Mouse (Mus musculus): ENCODE data around the gene Utrn. TPM values are rescaled to one million over a fixed set of nuclear protein-coding genes. Genes with fewer than 3 reads are reported as not detected.

Gene Utrn
- polyA plus RNA-seq, 1 experiment from 2014 or later: 88.4 TPM

DNA sequence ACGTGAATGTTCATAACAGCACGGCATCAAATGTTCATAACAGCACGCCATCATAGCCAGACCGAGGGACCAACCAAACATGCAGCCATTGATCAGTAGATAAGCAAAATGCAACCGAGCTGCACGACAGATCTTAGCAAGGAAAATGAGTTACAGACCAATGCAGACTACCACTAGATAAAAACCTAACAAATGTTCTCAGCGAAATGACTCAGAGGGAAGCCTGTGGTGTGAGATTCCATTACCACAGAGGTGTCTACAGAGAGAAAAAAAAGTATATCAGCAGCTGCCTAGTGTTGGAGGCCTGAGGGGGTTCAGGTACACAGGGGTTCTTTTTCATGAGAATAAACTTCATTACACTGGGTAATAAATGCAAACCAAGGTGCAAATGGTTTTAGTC, 363.6 kb downstream of the Utrn start:
- TF ChIP-seq EP300 (IDR thresholded peaks at IDR 0.05): no peak
- TF ChIP-seq CTCF (IDR thresholded peaks at IDR 0.05): no peak
- DNase-seq (ENCODE audit: low spot score) (no peak), ATAC-seq (no peak)
- H3K4me3 ChIP-seq (ENCODE audit: low read depth, low read length): no peak overlapping the region
- no peaks in the 10 kb centered on the region for H3K36me3 ChIP-seq (ENCODE audit: insufficient read depth, low read length)
- no peaks in the 10 kb centered on the region for H3K27me3 ChIP-seq (replicated peaks; ENCODE audit: insufficient read depth, low read length)
- no peaks in the 10 kb centered on the region for H3K4me1 ChIP-seq (ENCODE audit: insufficient read depth, low read depth, low read length)
- whole genome bisulfite sequencing: 88% methylated on average over 7 of the region's 7 CpGs
- no peaks in the 10 kb centered on the region for H3K9me3 ChIP-seq (ENCODE audit: low read length)
- H3K27ac ChIP-seq (ENCODE audit: low read length): no peak overlapping the region
- H3K4me2 ChIP-seq (replicated peaks; ENCODE audit: low read depth, low read length): no peak overlapping the region
- no peak overlapping the region for H3K9ac ChIP-seq (replicated peaks; ENCODE audit: low read depth)

DNA sequence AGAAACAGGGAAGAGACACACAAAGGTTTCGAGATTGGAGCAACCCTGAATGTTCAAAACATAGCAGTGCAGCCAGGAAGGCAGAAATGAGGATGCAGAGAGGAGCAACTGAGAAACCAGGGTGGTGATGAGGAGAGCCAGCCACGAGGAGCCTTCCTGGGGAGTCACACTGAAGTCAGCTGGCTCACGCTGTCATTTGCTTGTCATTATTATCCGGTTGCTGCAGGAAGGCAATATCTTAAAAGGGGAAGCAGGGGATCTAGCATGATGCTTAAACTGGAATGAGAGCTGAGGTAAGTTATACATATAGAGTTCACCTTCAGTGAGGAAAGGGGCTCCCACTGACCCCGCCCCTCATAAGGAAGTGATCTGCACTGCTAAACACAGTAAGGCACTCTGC, 368.7 kb downstream of the Utrn start:
- H3K36me3 ChIP-seq (ENCODE audit: insufficient read depth, low read length): no peaks in the 10 kb centered on the region; the same call in 1 of the 2 replicates
- no peak overlapping the region for H3K27ac ChIP-seq (ENCODE audit: low read length)
- no peak overlapping the region for H3K4me2 ChIP-seq (replicated peaks; ENCODE audit: low read depth, low read length)
- DNase-seq (ENCODE audit: low spot score): no peak
- whole genome bisulfite sequencing: 92% methylated on average over 5 of the region's 5 CpGs
- no peaks in the 10 kb centered on the region for H3K4me1 ChIP-seq (ENCODE audit: insufficient read depth, low read depth, low read length)
- no peaks in the 10 kb centered on the region for H3K9me3 ChIP-seq (ENCODE audit: low read length)
- no peak for TF ChIP-seq CTCF (IDR thresholded peaks at IDR 0.05)
- TF ChIP-seq EP300 (IDR thresholded peaks at IDR 0.05): no peak
- ATAC-seq: no peak
- H3K9ac ChIP-seq (replicated peaks; ENCODE audit: low read depth): no peak overlapping the region
- H3K27me3 ChIP-seq (replicated peaks; ENCODE audit: insufficient read depth, low read length): no peaks in the 10 kb centered on the region
- H3K4me3 ChIP-seq (ENCODE audit: low read depth, low read length): no peak overlapping the region

DNA sequence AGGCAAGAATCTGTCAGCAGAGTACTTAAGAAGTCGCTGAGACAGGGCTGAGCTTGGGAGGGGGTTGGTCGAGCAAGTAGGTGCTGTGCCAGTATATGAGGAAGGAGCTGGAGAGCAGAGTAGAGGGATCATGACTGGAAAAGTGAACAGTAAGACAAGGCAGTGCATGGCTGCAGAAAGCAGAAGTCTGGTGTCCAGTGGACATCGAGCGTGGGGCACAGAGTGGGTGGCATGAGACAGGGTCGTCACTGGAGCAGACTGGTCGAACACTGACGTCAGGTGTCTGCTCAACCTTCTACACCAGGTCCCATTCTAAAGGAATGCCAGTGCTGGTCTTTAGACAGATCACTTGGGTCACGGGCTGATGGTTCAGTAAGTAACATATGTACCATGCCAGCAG, 371.6 kb downstream of the Utrn start:
- WGBS: 75% methylated on average over 8 of the region's 8 CpGs

DNA sequence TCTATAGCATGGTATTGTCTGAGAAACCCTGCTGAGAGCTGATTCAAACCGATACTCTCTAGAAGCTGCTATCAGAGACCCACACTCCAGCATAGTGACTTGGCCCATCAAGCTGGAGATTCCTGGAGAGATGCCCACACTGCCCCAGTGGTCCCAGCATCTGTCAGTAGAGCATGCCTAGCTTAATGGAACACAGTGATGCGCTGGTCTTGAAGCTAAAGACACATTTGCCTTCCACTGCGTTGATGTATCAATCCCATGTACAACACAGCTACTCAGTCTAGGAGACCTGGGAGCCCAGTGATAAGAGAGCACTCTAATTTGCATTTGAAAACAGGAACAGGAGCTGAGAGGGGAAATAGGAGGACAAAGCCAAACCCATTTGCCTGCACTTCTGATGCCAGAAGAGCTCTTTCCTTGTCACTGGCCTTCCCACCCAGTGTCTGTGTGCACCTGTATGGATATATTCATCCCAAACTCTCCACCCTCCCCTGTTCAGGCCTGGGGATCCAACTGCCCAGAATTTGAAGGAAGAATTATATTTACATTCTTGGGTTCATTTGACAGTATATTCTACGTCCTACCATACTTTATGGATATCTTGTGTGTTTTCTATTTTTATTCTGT, 379.5 kb downstream of the Utrn start:
- no peak overlapping the region for H3K4me2 ChIP-seq (replicated peaks; ENCODE audit: low read depth, low read length)
- no peaks in the 10 kb centered on the region for H3K4me1 ChIP-seq (ENCODE audit: insufficient read depth, low read depth, low read length)
- H3K9me3 ChIP-seq (ENCODE audit: low read length): no peaks in the 10 kb centered on the region
- no peaks in the 10 kb centered on the region for H3K27me3 ChIP-seq (replicated peaks; ENCODE audit: insufficient read depth, low read length)
- H3K27ac ChIP-seq (ENCODE audit: low read length): no peak overlapping the region
- H3K9ac ChIP-seq (replicated peaks; ENCODE audit: low read depth): no peak overlapping the region
- no peak for TF ChIP-seq EP300 (IDR thresholded peaks at IDR 0.05)
- TF ChIP-seq CTCF (IDR thresholded peaks at IDR 0.05): no peak
- DNase-seq (ENCODE audit: low spot score) (no peak), ATAC-seq (no peak)
- H3K4me3 ChIP-seq (ENCODE audit: low read depth, low read length): no peak overlapping the region
- no peaks in the 10 kb centered on the region for H3K36me3 ChIP-seq (ENCODE audit: insufficient read depth, low read length)
- WGBS: 73% methylated on average over 4 of the region's 4 CpGs

More for the DNA sequence above, 371.6 kb downstream of the Utrn start:
- DNase-seq (ENCODE audit: low spot score) (no peak), ATAC-seq (no peak)
- no peak overlapping the region for H3K9ac ChIP-seq (replicated peaks; ENCODE audit: low read depth)
- H3K4me1 ChIP-seq (ENCODE audit: insufficient read depth, low read depth, low read length): no peaks in the 10 kb centered on the region
- no peaks in the 10 kb centered on the region; the same call in 1 of the 2 replicates for H3K36me3 ChIP-seq (ENCODE audit: insufficient read depth, low read length)
- TF ChIP-seq CTCF (IDR thresholded peaks at IDR 0.05) (no peak), EP300 (IDR thresholded peaks at IDR 0.05) (no peak)
- no peak overlapping the region for H3K27ac ChIP-seq (ENCODE audit: low read length)
- no peak overlapping the region for H3K4me2 ChIP-seq (replicated peaks; ENCODE audit: low read depth, low read length)
- no peaks in the 10 kb centered on the region for H3K27me3 ChIP-seq (replicated peaks; ENCODE audit: insufficient read depth, low read length)
- no peaks in the 10 kb centered on the region for H3K9me3 ChIP-seq (ENCODE audit: low read length)
- no peak overlapping the region for H3K4me3 ChIP-seq (ENCODE audit: low read depth, low read length)

DNA sequence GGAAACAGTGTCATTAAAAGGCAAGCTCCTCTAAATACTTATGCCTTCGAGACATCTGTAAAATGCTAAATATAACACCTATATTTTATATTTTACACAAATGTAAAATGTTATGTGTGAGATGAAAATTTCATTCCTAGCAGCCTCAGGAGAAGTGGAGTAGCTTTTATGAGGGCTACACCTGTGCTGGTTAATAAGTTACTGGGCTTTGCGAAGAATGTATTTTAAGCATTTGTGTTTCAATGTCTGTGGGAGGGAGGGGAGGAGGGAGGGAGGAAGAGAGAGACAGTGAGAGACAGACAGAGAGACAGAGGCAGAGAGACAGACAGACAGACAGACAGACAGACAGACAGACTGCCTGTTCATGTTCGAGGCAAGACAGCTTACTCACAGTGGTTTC, 380.6 kb downstream of the Utrn start:
- H3K4me3 ChIP-seq (ENCODE audit: low read depth, low read length): no peak overlapping the region
- no peak for DNase-seq (ENCODE audit: low spot score)
- H3K27ac ChIP-seq (ENCODE audit: low read length): no peak overlapping the region
- no peaks in the 10 kb centered on the region for H3K36me3 ChIP-seq (ENCODE audit: insufficient read depth, low read length)
- TF ChIP-seq EP300 (IDR thresholded peaks at IDR 0.05) (no peak), CTCF (IDR thresholded peaks at IDR 0.05) (no peak)
- no peaks in the 10 kb centered on the region for H3K27me3 ChIP-seq (replicated peaks; ENCODE audit: insufficient read depth, low read length)
- no peaks in the 10 kb centered on the region for H3K9me3 ChIP-seq (ENCODE audit: low read length)
- H3K4me1 ChIP-seq (ENCODE audit: insufficient read depth, low read depth, low read length): no peaks in the 10 kb centered on the region
- H3K4me2 ChIP-seq (replicated peaks; ENCODE audit: low read depth, low read length): no peak overlapping the region
- ATAC-seq: no peak
- no peak overlapping the region for H3K9ac ChIP-seq (replicated peaks; ENCODE audit: low read depth)
- WGBS: 60% methylated on average over 3 of the region's 3 CpGs

DNA sequence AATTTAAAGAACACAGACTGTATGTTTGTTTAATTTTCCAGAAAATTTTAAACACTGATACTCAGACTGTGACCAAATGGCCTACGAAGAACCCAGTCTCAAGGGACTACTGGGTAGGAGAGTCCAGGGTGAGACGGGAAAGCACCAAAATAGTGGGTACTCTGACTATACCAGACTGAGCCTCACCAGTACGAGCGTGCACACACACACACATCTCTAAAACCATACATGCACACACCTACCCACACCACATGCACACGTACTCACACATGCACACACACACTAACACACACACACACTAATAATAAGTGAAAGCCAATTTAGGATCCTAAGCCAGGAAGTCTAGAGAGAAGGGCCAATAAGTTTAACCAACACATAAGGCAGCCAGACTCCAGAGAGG, 381.0 kb downstream of the Utrn start:
- no peaks in the 10 kb centered on the region for H3K36me3 ChIP-seq (ENCODE audit: insufficient read depth, low read length)
- no peak overlapping the region for H3K9ac ChIP-seq (replicated peaks; ENCODE audit: low read depth)
- TF ChIP-seq EP300 (IDR thresholded peaks at IDR 0.05): no peak
- TF ChIP-seq CTCF (IDR thresholded peaks at IDR 0.05): no peak
- no peaks in the 10 kb centered on the region for H3K9me3 ChIP-seq (ENCODE audit: low read length)
- H3K27ac ChIP-seq (ENCODE audit: low read length): no peak overlapping the region
- no peak for DNase-seq (ENCODE audit: low spot score)
- H3K4me1 ChIP-seq (ENCODE audit: insufficient read depth, low read depth, low read length): no peaks in the 10 kb centered on the region
- no peak for ATAC-seq
- H3K27me3 ChIP-seq (replicated peaks; ENCODE audit: insufficient read depth, low read length): no peaks in the 10 kb centered on the region
- no peak overlapping the region for H3K4me3 ChIP-seq (ENCODE audit: low read depth, low read length)
- WGBS: 77% methylated on average over 5 of the region's 5 CpGs
- no peak overlapping the region for H3K4me2 ChIP-seq (replicated peaks; ENCODE audit: low read depth, low read length)

DNA sequence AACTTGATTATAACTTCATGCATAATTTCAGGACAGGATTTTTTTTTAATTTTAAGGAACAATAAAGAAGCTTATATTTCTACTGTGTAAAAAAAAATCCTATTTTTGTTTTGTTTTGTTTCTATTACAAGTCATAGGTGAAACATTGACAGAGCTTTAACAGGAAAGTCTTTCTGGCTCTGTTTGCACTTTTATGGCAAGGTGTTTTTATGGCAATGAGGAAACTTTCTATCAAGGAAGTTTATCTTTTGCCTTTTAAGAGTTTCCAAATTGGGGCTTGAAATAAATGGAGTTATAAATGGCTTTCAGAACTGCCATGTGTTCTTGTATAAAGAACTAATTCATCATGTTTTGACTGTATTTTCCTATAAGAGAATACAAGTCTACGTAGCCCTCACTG, 385.7 kb downstream of the Utrn start:
- Histone ChIP-seq H3K4me3 (ENCODE audit: low read depth, low read length) (no peak overlapping the region), H3K27ac (ENCODE audit: low read length) (no peak overlapping the region), H3K4me2 (replicated peaks; ENCODE audit: low read depth, low read length) (no peak overlapping the region), H3K4me1 (ENCODE audit: insufficient read depth, low read depth, low read length) (no peaks in the 10 kb centered on the region), H3K9ac (replicated peaks; ENCODE audit: low read depth) (no peak overlapping the region), H3K9me3 (ENCODE audit: low read length) (no peaks in the 10 kb centered on the region), H3K27me3 (replicated peaks; ENCODE audit: insufficient read depth, low read length) (no peaks in the 10 kb centered on the region), H3K36me3 (ENCODE audit: insufficient read depth, low read length) (no peaks in the 10 kb centered on the region; the same call in 1 of the 2 replicates)
- TF ChIP-seq EP300 (IDR thresholded peaks at IDR 0.05) (no peak), CTCF (IDR thresholded peaks at IDR 0.05) (no peak)
- 58% methylated on average over 1 of the region's 1 CpGs for WGBS
- ATAC-seq: no peak
- DNase-seq (ENCODE audit: low spot score): no peak

Measured in lung, postnatal 0 days (tissue).